Mouse (Mus musculus): Measurements from ENCODE around the gene Irx4. TPM values are rescaled to one million over a fixed set of nuclear protein-coding genes. Genes with fewer than 3 reads are reported as not detected.

Gene Irx4
- polyA plus RNA-seq, 1 experiment: 0.70 TPM

- Histone ChIP-seq H3K27me3 (ENCODE audit: control insufficient read depth, insufficient read depth, low read length) (peaks cover 9% of the 10 kb centered on the region; the same call in 1 of the 2 replicates), H3K4me1 (ENCODE audit: control insufficient read depth, insufficient read depth, low read length) (peaks cover 3% of the 10 kb centered on the region; the same call in 1 of the 2 replicates), H3K27ac (ENCODE audit: insufficient read depth, low read length) (no peak overlapping the region), H3K4me3 (replicated peaks; ENCODE audit: insufficient read depth, low read depth, low read length) (no peak overlapping the region)
- WGBS: 60% methylated on average over 4 of the region's 4 CpGs
- DNase-seq: no peak
- TF ChIP-seq POLR2A (IDR thresholded peaks at IDR 0.05; ENCODE audit: borderline replicate concordance, insufficient read depth, low read length): no peak
- TF ChIP-seq CTCF (IDR thresholded peaks at IDR 0.05; ENCODE audit: borderline replicate concordance, insufficient read depth, low read depth, low read length): no peak
These were observed 1.9 kb upstream of the Irx4 start for GRCm38 (mm10) chr13:73258415-73258814.

GRCm38 (mm10) chr13:73259577-73260353, 514 bp upstream of the Irx4 start:
- no peak overlapping the region for H3K27ac ChIP-seq (ENCODE audit: insufficient read depth, low read length)
- 27% methylated on average over 10 of the region's 10 CpGs for WGBS
- TF ChIP-seq CTCF (IDR thresholded peaks at IDR 0.05; ENCODE audit: borderline replicate concordance, insufficient read depth, low read depth, low read length): no peak
- no peak for TF ChIP-seq POLR2A (IDR thresholded peaks at IDR 0.05; ENCODE audit: borderline replicate concordance, insufficient read depth, low read length)
- peaks cover 9% of the 10 kb centered on the region; the same call in 1 of the 2 replicates for H3K27me3 ChIP-seq (ENCODE audit: control insufficient read depth, insufficient read depth, low read length)
- peaks cover 3% of the 10 kb centered on the region; the same call in 1 of the 2 replicates for H3K4me1 ChIP-seq (ENCODE audit: control insufficient read depth, insufficient read depth, low read length)
- DNase-seq: no peak
- no peak overlapping the region for H3K4me3 ChIP-seq (replicated peaks; ENCODE audit: insufficient read depth, low read depth, low read length)

GRCm38 (mm10) chr13:73261036-73261730, 904 bp downstream of the Irx4 start:
- no peak for TF ChIP-seq CTCF (IDR thresholded peaks at IDR 0.05; ENCODE audit: borderline replicate concordance, insufficient read depth, low read depth, low read length)
- TF ChIP-seq POLR2A (IDR thresholded peaks at IDR 0.05; ENCODE audit: borderline replicate concordance, insufficient read depth, low read length): no peak
- peaks cover 3% of the 10 kb centered on the region; the same call in 1 of the 2 replicates for H3K4me1 ChIP-seq (ENCODE audit: control insufficient read depth, insufficient read depth, low read length)
- no peak overlapping the region for H3K4me3 ChIP-seq (replicated peaks; ENCODE audit: insufficient read depth, low read depth, low read length)
- WGBS: 13% methylated on average over 25 of the region's 25 CpGs
- no peak for DNase-seq
- H3K27me3 ChIP-seq (ENCODE audit: control insufficient read depth, insufficient read depth, low read length): peaks cover 12% of the 10 kb centered on the region; the same call in 1 of the 2 replicates
- no peak overlapping the region for H3K27ac ChIP-seq (ENCODE audit: insufficient read depth, low read length)

GRCm38 (mm10) chr13:73261881-73262280, 1.6 kb downstream of the Irx4 start:
- no peak overlapping the region for H3K4me3 ChIP-seq (replicated peaks; ENCODE audit: insufficient read depth, low read depth, low read length)
- DNase-seq: no peak
- peaks cover 3% of the 10 kb centered on the region; the same call in 1 of the 2 replicates for H3K4me1 ChIP-seq (ENCODE audit: control insufficient read depth, insufficient read depth, low read length)
- TF ChIP-seq CTCF (IDR thresholded peaks at IDR 0.05; ENCODE audit: borderline replicate concordance, insufficient read depth, low read depth, low read length): no peak
- TF ChIP-seq POLR2A (IDR thresholded peaks at IDR 0.05; ENCODE audit: borderline replicate concordance, insufficient read depth, low read length): no peak
- peaks cover 13% of the 10 kb centered on the region; the same call in 1 of the 2 replicates for H3K27me3 ChIP-seq (ENCODE audit: control insufficient read depth, insufficient read depth, low read length)
- 30% methylated on average over 2 of the region's 2 CpGs for WGBS
- H3K27ac ChIP-seq (ENCODE audit: insufficient read depth, low read length): no peak overlapping the region

- peaks cover 14% of the 10 kb centered on the region; the same call in 1 of the 2 replicates for H3K27me3 ChIP-seq (ENCODE audit: control insufficient read depth, insufficient read depth, low read length)
- no peak overlapping the region for H3K4me3 ChIP-seq (replicated peaks; ENCODE audit: insufficient read depth, low read depth, low read length)
- H3K27ac ChIP-seq (ENCODE audit: insufficient read depth, low read length): no peak overlapping the region
- DNase-seq: no peak
- TF ChIP-seq POLR2A (IDR thresholded peaks at IDR 0.05; ENCODE audit: borderline replicate concordance, insufficient read depth, low read length) (no peak), CTCF (IDR thresholded peaks at IDR 0.05; ENCODE audit: borderline replicate concordance, insufficient read depth, low read depth, low read length) (no peak)
- 14% methylated on average over 24 of the region's 24 CpGs for WGBS
- H3K4me1 ChIP-seq (ENCODE audit: control insufficient read depth, insufficient read depth, low read length): peaks cover 3% of the 10 kb centered on the region; the same call in 1 of the 2 replicates
These were observed 2.3 kb downstream of the Irx4 start for GRCm38 (mm10) chr13:73262336-73263127.

GRCm38 (mm10) chr13:73263128-73263971, 3.1 kb downstream of the Irx4 start:
- Histone ChIP-seq H3K27me3 (ENCODE audit: control insufficient read depth, insufficient read depth, low read length) (peaks cover 12% of the 10 kb centered on the region; the same call in 1 of the 2 replicates), H3K4me1 (ENCODE audit: control insufficient read depth, insufficient read depth, low read length) (peaks cover 3% of the 10 kb centered on the region; the same call in 1 of the 2 replicates), H3K27ac (ENCODE audit: insufficient read depth, low read length) (no peak overlapping the region), H3K4me3 (replicated peaks; ENCODE audit: insufficient read depth, low read depth, low read length) (no peak overlapping the region)
- WGBS: 4% methylated on average over 40 of the region's 40 CpGs
- DNase-seq: no peak
- no peak for TF ChIP-seq POLR2A (IDR thresholded peaks at IDR 0.05; ENCODE audit: borderline replicate concordance, insufficient read depth, low read length)
- TF ChIP-seq CTCF (IDR thresholded peaks at IDR 0.05; ENCODE audit: borderline replicate concordance, insufficient read depth, low read depth, low read length): no peak
